23 mouse cellular contexts compared by ENCODE assay signal in genomic region chr1:91605632-91606031, GRCm38 (mm10).
DNase-seq lines count a peak whose midpoint lies in the region; ATAC-seq lines count a peak whose summit lies in the region.
"Had no signal": no experiment of that assay in that cellular context is flagged by ENCODE, and none has a peak within 500 bp of the region (broad histone marks: within the 10 kb centered on the region; RNA-seq: fewer than 3 reads in every experiment).

No protein-coding gene starts in this region.

- no peak overlapping the region for H3K4me2 ChIP-seq in midbrain, embryonic 14.5 days (ENCODE audit: low read length)
- H3K4me2 ChIP-seq in midbrain, embryonic 16.5 days (ENCODE audit: low read length), result no peak overlapping the region
- 0 out of 2 replicates have a peak overlapping the region, but pooled peaks have one; percentile 9 for H3K4me2 ChIP-seq in embryonic facial prominence, embryonic 13.5 days
- no peak overlapping the region for H3K4me2 ChIP-seq in limb, embryonic 11.5 days (ENCODE audit: low read depth, severe bottlenecking)
- no peak overlapping the region for H3K4me2 ChIP-seq in kidney, embryonic 15.5 days
- H3K4me2 ChIP-seq: heart, embryonic 13.5 days; hindbrain, embryonic 14.5 days; liver, embryonic 11.5 days; midbrain, embryonic 12.5 days had no signal

- H3K27ac ChIP-seq in midbrain, embryonic 14.5 days (replicated peaks; ENCODE audit: low read depth, low read length), result no peak overlapping the region
- H3K27ac ChIP-seq in midbrain, embryonic 16.5 days (ENCODE audit: low read length), result no peak overlapping the region
- H3K27ac ChIP-seq in embryonic facial prominence, embryonic 13.5 days, result peak overlapping the region; percentile 73
- H3K27ac ChIP-seq in limb, embryonic 11.5 days (replicated peaks; ENCODE audit: low read depth, low read length), result no peak overlapping the region; the same call in 1 of the 2 replicates
- H3K27ac ChIP-seq in kidney, embryonic 15.5 days, result no peak overlapping the region
- H3K27ac ChIP-seq: heart, adult 2 months; heart, embryonic 13.5 days; hindbrain, embryonic 14.5 days; midbrain, embryonic 12.5 days had no signal

- WGBS in midbrain, embryonic 14.5 days, result 57% methylated on average over 14 of the region's 14 CpGs
- 40% methylated on average over 14 of the region's 14 CpGs for WGBS in midbrain, embryonic 16.5 days
- 28% methylated on average over 14 of the region's 14 CpGs for WGBS in embryonic facial prominence, embryonic 13.5 days
- 22% methylated on average over 14 of the region's 14 CpGs for WGBS in limb, embryonic 11.5 days
- WGBS in kidney, embryonic 15.5 days, result 56% methylated on average over 14 of the region's 14 CpGs

- no peaks in the 10 kb centered on the region for H3K27me3 ChIP-seq in midbrain, embryonic 14.5 days (ENCODE audit: control insufficient read depth, insufficient read depth, low read length)
- H3K27me3 ChIP-seq in midbrain, embryonic 16.5 days (ENCODE audit: control insufficient read depth, insufficient read depth, low read depth, low read length), result no peaks in the 10 kb centered on the region
- no peaks in the 10 kb centered on the region for H3K27me3 ChIP-seq in embryonic facial prominence, embryonic 13.5 days
- no peaks in the 10 kb centered on the region for H3K27me3 ChIP-seq in limb, embryonic 11.5 days (ENCODE audit: control insufficient read depth, insufficient read depth, low read length)
- peaks cover 25% of the 10 kb centered on the region; the same call in 1 of the 2 replicates for H3K27me3 ChIP-seq in kidney, embryonic 15.5 days
- H3K27me3 ChIP-seq: heart, embryonic 13.5 days had no signal

- no peak overlapping the region for H3K4me3 ChIP-seq in midbrain, embryonic 14.5 days (replicated peaks; ENCODE audit: low read depth, low read length)
- H3K4me3 ChIP-seq in midbrain, embryonic 16.5 days (ENCODE audit: low read depth, low read length), result no peak overlapping the region
- no peak overlapping the region for H3K4me3 ChIP-seq in embryonic facial prominence, embryonic 13.5 days
- H3K4me3 ChIP-seq in limb, embryonic 11.5 days (ENCODE audit: low read depth, low read length), result no peak overlapping the region
- no peak overlapping the region for H3K4me3 ChIP-seq in kidney, embryonic 15.5 days (replicated peaks)
- H3K4me3 ChIP-seq: heart, adult 2 months; heart, embryonic 13.5 days; megakaryocyte, embryonic 14.5 days; midbrain, embryonic 12.5 days had no signal

- H3K4me1 ChIP-seq in midbrain, embryonic 14.5 days (ENCODE audit: control insufficient read depth, insufficient read depth, low read length), result peaks cover 15% of the 10 kb centered on the region
- peaks cover 8% of the 10 kb centered on the region for H3K4me1 ChIP-seq in midbrain, embryonic 16.5 days (ENCODE audit: control insufficient read depth, insufficient read depth, low read length)
- H3K4me1 ChIP-seq in embryonic facial prominence, embryonic 13.5 days, result peaks cover 43% of the 10 kb centered on the region
- peaks cover 26% of the 10 kb centered on the region for H3K4me1 ChIP-seq in limb, embryonic 11.5 days (ENCODE audit: control insufficient read depth, insufficient read depth, low read length)
- peaks cover 6% of the 10 kb centered on the region; the same call in 1 of the 2 replicates for H3K4me1 ChIP-seq in kidney, embryonic 15.5 days
- H3K4me1 ChIP-seq: megakaryocyte, embryonic 14.5 days had no signal

- DNase-seq in midbrain, embryonic 14.5 days, result peak; percentile 25
- DNase-seq in limb, embryonic 11.5 days (ENCODE audit: low spot score), result peak; percentile 57
- no peak for DNase-seq in right cerebral cortex, postnatal 14 days
- no peak for DNase-seq in cerebellum, adult 8-10 months
- DNase-seq: adrenal gland, postnatal 14 days; cerebellum, adult 11 months; cerebellum, postnatal 14 days; heart, adult 2 months; heart, postnatal 10 days; kidney, adult 11 months; kidney, postnatal 25 days; lung, postnatal 4 days; right cerebral cortex, postnatal 4 days had no signal

- ATAC-seq in midbrain, embryonic 14.5 days (ENCODE audit: low FRiP score, low TSS enrichment), result no peak
- no peak for ATAC-seq in midbrain, embryonic 16.5 days
- no peak for ATAC-seq in embryonic facial prominence, embryonic 13.5 days (ENCODE audit: insufficient number of reproducible peaks, insufficient read depth, low FRiP score, low TSS enrichment, low read depth)
- ATAC-seq in limb, embryonic 11.5 days (ENCODE audit: insufficient number of reproducible peaks, low FRiP score, low TSS enrichment, low read depth), result no peak
- no peak for ATAC-seq in kidney, embryonic 15.5 days (replicated peaks; ENCODE audit: low FRiP score)
- ATAC-seq: CD4-positive, CD25-positive, alpha-beta regulatory T cell, adult 4 months; forebrain, embryonic 16.5 days had no signal

- no peaks in the 10 kb centered on the region for H3K9me3 ChIP-seq in midbrain, embryonic 14.5 days (ENCODE audit: control insufficient read depth, low read length)
- no peaks in the 10 kb centered on the region for H3K9me3 ChIP-seq in midbrain, embryonic 16.5 days (replicated peaks; ENCODE audit: control insufficient read depth, low read length, poor library complexity, severe bottlenecking)
- no peaks in the 10 kb centered on the region for H3K9me3 ChIP-seq in embryonic facial prominence, embryonic 13.5 days
- H3K9me3 ChIP-seq in limb, embryonic 11.5 days (ENCODE audit: control insufficient read depth, low read length), result no peaks in the 10 kb centered on the region
- H3K9me3 ChIP-seq in kidney, embryonic 15.5 days (replicated peaks), result no peaks in the 10 kb centered on the region
- H3K9me3 ChIP-seq: heart, embryonic 13.5 days; megakaryocyte, embryonic 14.5 days; midbrain, embryonic 12.5 days had no signal

- no peaks in the 10 kb centered on the region for H3K36me3 ChIP-seq in midbrain, embryonic 14.5 days (ENCODE audit: control insufficient read depth, insufficient read depth, low read length)
- no peaks in the 10 kb centered on the region for H3K36me3 ChIP-seq in midbrain, embryonic 16.5 days (ENCODE audit: control insufficient read depth, insufficient read depth, low read length)
- H3K36me3 ChIP-seq in embryonic facial prominence, embryonic 13.5 days, result no peaks in the 10 kb centered on the region
- no peaks in the 10 kb centered on the region for H3K36me3 ChIP-seq in limb, embryonic 11.5 days (ENCODE audit: control insufficient read depth, insufficient read depth, low read length)
- no peaks in the 10 kb centered on the region for H3K36me3 ChIP-seq in kidney, embryonic 15.5 days
- H3K36me3 ChIP-seq: heart, embryonic 13.5 days; midbrain, embryonic 12.5 days had no signal

- H3K9ac ChIP-seq in midbrain, embryonic 14.5 days (replicated peaks; ENCODE audit: low read length), result no peak overlapping the region
- no peak overlapping the region for H3K9ac ChIP-seq in midbrain, embryonic 16.5 days (ENCODE audit: low read depth, low read length)
- H3K9ac ChIP-seq in embryonic facial prominence, embryonic 13.5 days, result no peak overlapping the region
- H3K9ac ChIP-seq in limb, embryonic 11.5 days (ENCODE audit: low read length), result no peak overlapping the region
- no peak overlapping the region for H3K9ac ChIP-seq in kidney, embryonic 15.5 days
- H3K9ac ChIP-seq: heart, embryonic 13.5 days; hindbrain, embryonic 14.5 days; midbrain, embryonic 12.5 days had no signal

Comparison
In these comparisons a context has a peak if more than half of its experiments do, and no peak if none do; other contexts are left out.
1. DNase-seq: peak in midbrain, embryonic 14.5 days (single experiment) and limb, embryonic 11.5 days (single experiment); none in right cerebral cortex, postnatal 14 days (single experiment) and cerebellum, adult 8-10 months (single experiment).